Mouse (Mus musculus) ES-E14 (cell line): Measurements from ENCODE around the gene Arf5. TPM values are rescaled to one million over a fixed set of nuclear protein-coding genes. Genes with fewer than 3 reads are reported as not detected.

ENCODE experiments used
- DNase-seq: peaks from one replicate; pipeline ENCODE4 v3.0.0-alpha.2; 2013; ENCODE audit warnings: low read depth, low spot score
- H3K27ac ChIP-seq: 2 replicates; pipeline ENCODE4 v1.5.1; 2012; ENCODE audit warnings: low read depth, mild to moderate bottlenecking, low read length, moderate library complexity, mixed read lengths; ENCODE audit not compliant: poor library complexity, insufficient read depth, severe bottlenecking
- H3K36me3 ChIP-seq: 2 replicates; pipeline ENCODE4 v1.6.1; 2012; ENCODE audit warnings: mild to moderate bottlenecking, low read length, moderate library complexity, mixed read lengths; ENCODE audit not compliant: control insufficient read depth, poor library complexity, insufficient read depth, severe bottlenecking
- H3K4me1 ChIP-seq, 2 experiments: fragments of 150-350 bp in 1 of 2; sonication (generic) in 1 of 2; 2 replicates each; pipeline ENCODE4 v1.6.1; 2012; ENCODE audit warnings: low read length in 2 of 2, mild to moderate bottlenecking in 1 of 2, mixed read lengths in 1 of 2; ENCODE audit not compliant: control insufficient read depth in 2 of 2, insufficient read depth in 2 of 2, poor library complexity in 1 of 2
- H3K4me3 ChIP-seq, 2 experiments: fragments of 150-350 bp in 1 of 2; sonication (generic) in 1 of 2; 2 replicates each; pipeline ENCODE4 v1.5.1; 2012; ENCODE audit warnings: low read length in 2 of 2, low read depth in 1 of 2, mild to moderate bottlenecking in 1 of 2, mixed read lengths in 1 of 2; ENCODE audit not compliant: insufficient read depth in 1 of 2, poor library complexity in 1 of 2, severe bottlenecking in 1 of 2
- H3K9ac ChIP-seq: 2 replicates; pipeline ENCODE4 v1.6.1; 2012; ENCODE audit warnings: low read depth, mild to moderate bottlenecking, low read length, mixed read lengths; ENCODE audit not compliant: poor library complexity, insufficient read depth, severe bottlenecking
- H3K9me3 ChIP-seq: fragments of 150-350 bp; sonication (generic); 2 replicates; pipeline ENCODE4 v1.6.1; 2012; ENCODE audit warnings: low read depth, mild to moderate bottlenecking, low read length; ENCODE audit not compliant: control insufficient read depth, insufficient read depth
- CHD2 ChIP-seq: IDR thresholded peaks from 2 replicates; pipeline ENCODE4 v1.6.1; 2014; ENCODE audit warnings: mild to moderate bottlenecking, low read depth, low read length, inconsistent platforms
- HCFC1 ChIP-seq: IDR thresholded peaks from 2 replicates; pipeline ENCODE4 v1.6.1; 2012; ENCODE audit warnings: low read length, inconsistent platforms, borderline replicate concordance; ENCODE audit not compliant: insufficient read depth
- MAFK ChIP-seq: IDR thresholded peaks from 2 replicates; pipeline ENCODE4 v1.6.1; 2014; ENCODE audit warnings: mild to moderate bottlenecking, low read depth, low read length, inconsistent platforms; ENCODE audit not compliant: insufficient read depth
- ZC3H11A ChIP-seq: IDR thresholded peaks from 2 replicates; pipeline ENCODE4 v1.6.1; 2012; ENCODE audit warnings: low read depth, mild to moderate bottlenecking, inconsistent platforms, low read length, borderline replicate concordance
- ZNF384 ChIP-seq: IDR thresholded peaks from 2 replicates; pipeline ENCODE4 v1.6.1; 2012; ENCODE audit warnings: low read depth, low read length, inconsistent platforms
- in situ Hi-C, 2 experiments: fragments of 600-800 bp; cut with MboI; formaldehyde crosslinking; loops; one replicate each; pipeline ENCODE4 v1.15.1; 2025; ENCODE audit warnings: low sequenced_read_pairs in 2 of 2, inconsistent platforms in 1 of 2; ENCODE audit not compliant: unreplicated experiment in 2 of 2
- total RNA-seq: library from RNA; depleted of rRNA; stranded (reverse); fragments of 300-350 nt; gene quantifications from 2 replicates; pipeline ENCODE4 v1.2.3, GENCODE M21; 2012

The Arf5 gene
- total RNA-seq, 1 experiment: 70.1 TPM

DNA sequence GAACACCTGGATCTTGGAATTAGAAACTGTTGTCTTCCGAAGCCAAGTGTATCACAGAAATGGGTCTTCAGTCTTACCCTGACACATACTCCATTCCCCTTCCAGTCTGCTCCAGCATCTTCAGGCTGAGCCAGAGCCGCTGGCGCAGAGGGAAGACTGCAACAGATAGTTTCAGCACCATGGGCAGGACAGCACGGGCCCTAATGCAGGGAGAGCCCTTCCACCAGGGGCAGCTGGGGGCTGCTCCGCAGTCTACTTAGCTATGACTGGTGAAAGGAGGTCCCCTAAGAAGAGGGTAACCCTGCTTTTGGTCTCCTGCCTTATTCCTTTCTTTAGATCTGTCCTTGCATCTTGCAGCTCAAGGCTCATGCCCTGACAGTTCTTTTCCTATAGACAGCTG lies 27.1 kb downstream of the Arf5 start:
- in situ Hi-C loops: no loop called here

DNA sequence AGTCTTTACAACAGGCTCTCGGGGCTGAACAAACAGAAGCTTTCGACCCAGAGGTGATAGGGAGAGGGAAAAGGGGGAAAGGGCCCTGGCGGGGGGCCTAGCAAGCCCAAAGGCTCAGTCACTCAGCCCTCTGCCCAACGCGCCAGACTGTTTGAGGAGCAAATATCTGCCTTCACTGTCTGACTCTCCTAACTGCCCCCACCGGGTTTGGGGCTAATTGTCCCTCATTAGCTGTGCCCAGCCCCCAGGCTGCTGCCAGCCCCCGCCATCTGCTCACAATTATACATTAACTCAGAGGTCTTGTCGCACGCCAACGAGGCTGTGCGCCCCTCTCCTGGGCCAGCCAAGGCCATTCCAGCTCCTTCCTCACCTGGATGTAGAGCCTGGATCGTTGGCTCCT lies 27.6 kb downstream of the Arf5 start:
- in situ Hi-C loops: no loop called here
- H3K4me3 ChIP-seq: peak overlapping the region; percentile 38 to 47; a peak in 3 of 4 replicates
- no peaks in the 10 kb centered on the region for H3K4me1 ChIP-seq
- no peak overlapping the region for H3K9ac ChIP-seq
- no peak for DNase-seq
- no peaks in the 10 kb centered on the region for H3K9me3 ChIP-seq
- H3K36me3 ChIP-seq: no peaks in the 10 kb centered on the region
- no peak for TF ChIP-seq HCFC1
- TF ChIP-seq ZNF384: no peak
- no peak for TF ChIP-seq CHD2
- TF ChIP-seq MAFK: no peak
- no peak for TF ChIP-seq ZC3H11A
- no peak overlapping the region for H3K27ac ChIP-seq

More for the DNA sequence above, 27.1 kb downstream of the Arf5 start:
- H3K9me3 ChIP-seq: no peaks in the 10 kb centered on the region
- TF ChIP-seq MAFK: no peak
- TF ChIP-seq HCFC1: no peak
- TF ChIP-seq CHD2: no peak
- no peak for TF ChIP-seq ZNF384
- no peak for TF ChIP-seq ZC3H11A
- H3K9ac ChIP-seq: no peak overlapping the region
- H3K4me3 ChIP-seq: no peak overlapping the region
- no peaks in the 10 kb centered on the region for H3K36me3 ChIP-seq
- no peak overlapping the region for H3K27ac ChIP-seq
- no peaks in the 10 kb centered on the region for H3K4me1 ChIP-seq
- DNase-seq: no peak

GRCm38 (mm10) chr6:28459221-28459668 lies 35.9 kb downstream of the Arf5 start:
- H3K36me3 ChIP-seq: no peaks in the 10 kb centered on the region
- H3K27ac ChIP-seq: no peak overlapping the region
- no peak for TF ChIP-seq ZC3H11A
- no peaks in the 10 kb centered on the region for H3K4me1 ChIP-seq
- no peak overlapping the region for H3K9ac ChIP-seq
- peaks cover 7% of the 10 kb centered on the region; the same call in 1 of the 2 replicates for H3K9me3 ChIP-seq
- DNase-seq: no peak
- in situ Hi-C loops: no loop called here
- no peak overlapping the region for H3K4me3 ChIP-seq

DNA sequence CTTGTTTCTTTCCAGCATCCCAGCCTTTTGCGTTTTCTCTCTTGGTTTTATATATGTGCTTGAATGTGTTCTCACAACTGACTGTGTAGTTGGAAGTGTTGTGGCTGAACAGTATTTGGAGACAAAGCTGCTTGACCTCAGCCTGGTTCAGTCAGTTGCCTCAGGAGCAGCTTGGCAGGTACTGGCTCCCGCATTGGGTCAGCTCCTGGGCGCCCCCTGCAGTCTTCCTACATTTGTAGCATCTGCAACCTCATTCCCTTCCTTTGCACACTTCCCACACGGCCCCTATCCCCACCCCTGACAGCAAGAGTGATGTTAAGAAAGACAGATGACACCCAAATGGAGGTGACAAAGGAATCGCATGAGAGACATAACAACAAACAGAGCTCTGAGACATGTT lies 37.2 kb downstream of the Arf5 start:
- peaks cover 7% of the 10 kb centered on the region; the same call in 1 of the 2 replicates for H3K9me3 ChIP-seq
- no peak for DNase-seq
- no peak overlapping the region for H3K27ac ChIP-seq
- no peak for TF ChIP-seq MAFK
- no peak for TF ChIP-seq ZNF384
- TF ChIP-seq HCFC1: no peak
- no peak for TF ChIP-seq ZC3H11A
- no peaks in the 10 kb centered on the region for H3K36me3 ChIP-seq
- in situ Hi-C loops: no loop called here
- H3K4me1 ChIP-seq: no peaks in the 10 kb centered on the region
- no peak overlapping the region for H3K4me3 ChIP-seq
- H3K9ac ChIP-seq: no peak overlapping the region

- no peaks in the 10 kb centered on the region for H3K4me1 ChIP-seq
- H3K36me3 ChIP-seq: no peaks in the 10 kb centered on the region
- H3K9me3 ChIP-seq: no peaks in the 10 kb centered on the region
- in situ Hi-C loops: no loop called here
- TF ChIP-seq HCFC1: no peak
- TF ChIP-seq CHD2: no peak
- TF ChIP-seq ZNF384: no peak
- no peak for TF ChIP-seq ZC3H11A
- no peak for TF ChIP-seq MAFK
- H3K4me3 ChIP-seq: no peak overlapping the region
- H3K27ac ChIP-seq: no peak overlapping the region
- H3K9ac ChIP-seq: no peak overlapping the region
- DNase-seq: no peak
Observed at GRCm38 (mm10) chr6:28464630-28465029, 41.3 kb downstream of the Arf5 start.
